Mouse (Mus musculus): Measurements from ENCODE around the gene Fbxo24. TPM values are rescaled to one million over a fixed set of nuclear protein-coding genes. Genes with fewer than 3 reads are reported as not detected.
A peak's percentile ranks its signal among the peaks of the same experiment; 100 is the strongest.

Gene Fbxo24
- total RNA-seq, 1 experiment: 1.1 TPM

GRCm38 (mm10) chr5:137642886-137643285 is 14.1 kb upstream of the Fbxo24 start:
- in situ Hi-C loops (cut with MboI; ENCODE audit: low sequenced_read_pairs in 2 of 2, unreplicated experiment in 2 of 2): no loop called here
- H3K36me3 ChIP-seq (ENCODE audit: control insufficient read depth, insufficient read depth, low read length, poor library complexity, severe bottlenecking): peaks cover 27% of the 10 kb centered on the region
- no peak for DNase-seq (ENCODE audit: low read depth, low spot score)
- H3K4me1 ChIP-seq (ENCODE audit: control insufficient read depth in 2 of 2, insufficient read depth in 2 of 2, low read length in 2 of 2, poor library complexity in 1 of 2): peaks cover 9 to 35% of the 10 kb centered on the region in 2 experiments; a peak in 3 of 4 replicates
- no peaks in the 10 kb centered on the region for H3K9me3 ChIP-seq (ENCODE audit: control insufficient read depth, insufficient read depth, low read depth, low read length)
- TF ChIP-seq CHD2 (IDR thresholded peaks at IDR 0.05; ENCODE audit: low read depth, low read length) (no peak), HCFC1 (IDR thresholded peaks at IDR 0.05; ENCODE audit: borderline replicate concordance, insufficient read depth, low read length) (no peak), ZNF384 (IDR thresholded peaks at IDR 0.05; ENCODE audit: low read depth, low read length) (no peak), MAFK (IDR thresholded peaks at IDR 0.05; ENCODE audit: insufficient read depth, low read depth, low read length) (no peak), ZC3H11A (IDR thresholded peaks at IDR 0.05; ENCODE audit: borderline replicate concordance, low read depth, low read length) (no peak)
- H3K9ac ChIP-seq (ENCODE audit: insufficient read depth, low read depth, low read length, poor library complexity, severe bottlenecking): no peak overlapping the region
- H3K4me3 ChIP-seq (ENCODE audit: insufficient read depth in 1 of 2, low read depth in 1 of 2, low read length in 2 of 2, poor library complexity in 1 of 2, severe bottlenecking in 1 of 2): no peak overlapping the region
- H3K27ac ChIP-seq (ENCODE audit: insufficient read depth, low read depth, low read length, poor library complexity, severe bottlenecking): no peak overlapping the region

- in situ Hi-C loops (cut with MboI; ENCODE audit: low sequenced_read_pairs in 2 of 2, unreplicated experiment in 2 of 2): no loop called here
- Histone ChIP-seq H3K27ac (ENCODE audit: insufficient read depth, low read depth, low read length, poor library complexity, severe bottlenecking) (no peak within 1 kb of the TSS), H3K36me3 (ENCODE audit: control insufficient read depth, insufficient read depth, low read length, poor library complexity, severe bottlenecking) (peaks cover 44% of the 10 kb centered on the region), H3K4me3 (ENCODE audit: insufficient read depth in 1 of 2, low read depth in 1 of 2, low read length in 2 of 2, poor library complexity in 1 of 2, severe bottlenecking in 1 of 2) (peak within 1 kb of the TSS in 1 of 2 experiments; percentile 22; a peak in 2 of 4 replicates), H3K4me1 (ENCODE audit: control insufficient read depth in 2 of 2, insufficient read depth in 2 of 2, low read length in 2 of 2, poor library complexity in 1 of 2) (peaks cover 9 to 34% of the 10 kb centered on the region in 2 experiments; a peak in 3 of 4 replicates), H3K9ac (ENCODE audit: insufficient read depth, low read depth, low read length, poor library complexity, severe bottlenecking) (peak within 1 kb of the TSS; percentile 36; the same call in 1 of the 2 replicates), H3K9me3 (ENCODE audit: control insufficient read depth, insufficient read depth, low read depth, low read length) (no peaks in the 10 kb centered on the region)
- TF ChIP-seq HCFC1 (IDR thresholded peaks at IDR 0.05; ENCODE audit: borderline replicate concordance, insufficient read depth, low read length) (no peak), CHD2 (IDR thresholded peaks at IDR 0.05; ENCODE audit: low read depth, low read length) (no peak), ZNF384 (IDR thresholded peaks at IDR 0.05; ENCODE audit: low read depth, low read length) (no peak), ZC3H11A (IDR thresholded peaks at IDR 0.05; ENCODE audit: borderline replicate concordance, low read depth, low read length) (no peak), MAFK (IDR thresholded peaks at IDR 0.05; ENCODE audit: insufficient read depth, low read depth, low read length) (no peak)
- DNase-seq (ENCODE audit: low read depth, low spot score): peak; percentile 80
These were observed 12.3 kb upstream of the Fbxo24 start, which contains the start of gene Sap25 for GRCm38 (mm10) chr5:137641054-137641453. Gene Sap25 (plus strand): TSS chr5:137641334.

- peaks cover 53% of the 10 kb centered on the region for H3K36me3 ChIP-seq (ENCODE audit: control insufficient read depth, insufficient read depth, low read length, poor library complexity, severe bottlenecking)
- DNase-seq (ENCODE audit: low read depth, low spot score): no peak
- H3K27ac ChIP-seq (ENCODE audit: insufficient read depth, low read depth, low read length, poor library complexity, severe bottlenecking): no peak overlapping the region
- no peaks in the 10 kb centered on the region for H3K9me3 ChIP-seq (ENCODE audit: control insufficient read depth, insufficient read depth, low read depth, low read length)
- TF ChIP-seq ZC3H11A (IDR thresholded peaks at IDR 0.05; ENCODE audit: borderline replicate concordance, low read depth, low read length): no peak
- TF ChIP-seq CHD2 (IDR thresholded peaks at IDR 0.05; ENCODE audit: low read depth, low read length): no peak
- no peak for TF ChIP-seq MAFK (IDR thresholded peaks at IDR 0.05; ENCODE audit: insufficient read depth, low read depth, low read length)
- no peak for TF ChIP-seq HCFC1 (IDR thresholded peaks at IDR 0.05; ENCODE audit: borderline replicate concordance, insufficient read depth, low read length)
- no peak for TF ChIP-seq ZNF384 (IDR thresholded peaks at IDR 0.05; ENCODE audit: low read depth, low read length)
- H3K4me3 ChIP-seq (ENCODE audit: insufficient read depth in 1 of 2, low read depth in 1 of 2, low read length in 2 of 2, poor library complexity in 1 of 2, severe bottlenecking in 1 of 2): peak overlapping the region; percentile 7 to 24; a peak in 2 of 4 replicates
- peak overlapping the region; percentile 22; the same call in 1 of the 2 replicates for H3K9ac ChIP-seq (ENCODE audit: insufficient read depth, low read depth, low read length, poor library complexity, severe bottlenecking)
- in situ Hi-C loops (cut with MboI; ENCODE audit: low sequenced_read_pairs in 2 of 2, unreplicated experiment in 2 of 2): no loop called here
- H3K4me1 ChIP-seq (ENCODE audit: control insufficient read depth in 2 of 2, insufficient read depth in 2 of 2, low read length in 2 of 2, poor library complexity in 1 of 2): peaks cover 7 to 29% of the 10 kb centered on the region in 2 experiments; a peak in 3 of 4 replicates
These were observed 10.7 kb upstream of the Fbxo24 start for GRCm38 (mm10) chr5:137639472-137639871.

GRCm38 (mm10) chr5:137633397-137634084 is 4.7 kb upstream of the Fbxo24 start:
- no peak for DNase-seq (ENCODE audit: low read depth, low spot score)
- peak overlapping the region; percentile 54; the same call in 1 of the 2 replicates for H3K9ac ChIP-seq (ENCODE audit: insufficient read depth, low read depth, low read length, poor library complexity, severe bottlenecking)
- no peaks in the 10 kb centered on the region for H3K9me3 ChIP-seq (ENCODE audit: control insufficient read depth, insufficient read depth, low read depth, low read length)
- H3K36me3 ChIP-seq (ENCODE audit: control insufficient read depth, insufficient read depth, low read length, poor library complexity, severe bottlenecking): peaks cover 39% of the 10 kb centered on the region
- in situ Hi-C loops (cut with MboI; ENCODE audit: low sequenced_read_pairs in 2 of 2, unreplicated experiment in 2 of 2): no loop called here
- no peak overlapping the region; a peak in 1 of 4 replicates for H3K4me3 ChIP-seq (ENCODE audit: insufficient read depth in 1 of 2, low read depth in 1 of 2, low read length in 2 of 2, poor library complexity in 1 of 2, severe bottlenecking in 1 of 2)
- peaks cover 2 to 29% of the 10 kb centered on the region in 2 experiments; a peak in 3 of 4 replicates for H3K4me1 ChIP-seq (ENCODE audit: control insufficient read depth in 2 of 2, insufficient read depth in 2 of 2, low read length in 2 of 2, poor library complexity in 1 of 2)
- H3K27ac ChIP-seq (ENCODE audit: insufficient read depth, low read depth, low read length, poor library complexity, severe bottlenecking): peak overlapping the region; percentile 42; the same call in 1 of the 2 replicates
- no peak for TF ChIP-seq MAFK (IDR thresholded peaks at IDR 0.05; ENCODE audit: insufficient read depth, low read depth, low read length)

Measured in ES-E14 (cell line).